Mouse (Mus musculus) myocyte (in vitro differentiated cells): ENCODE measurements around the gene Dyrk4. TPM values are rescaled to one million over a fixed set of nuclear protein-coding genes. Genes with fewer than 3 reads are reported as not detected.

Experiments
- H3K27me3 ChIP-seq: one replicate; pipeline ENCODE4 v1.6.1; 2011; ENCODE audit not compliant: control insufficient read depth, insufficient read depth, insufficient read length
- H3K36me3 ChIP-seq: one replicate; pipeline ENCODE4 v1.6.1; 2011; ENCODE audit not compliant: control insufficient read depth, insufficient read depth
- H3K4me2 ChIP-seq: one replicate; pipeline ENCODE4 v1.6.1; 2011; ENCODE audit warnings: low read depth, control low read depth
- H3K4me3 ChIP-seq: one replicate; pipeline ENCODE4 v1.5.1; 2011; ENCODE audit warnings: mild to moderate bottlenecking, control low read depth, moderate library complexity
- H3K79me2 ChIP-seq: one replicate; pipeline ENCODE4 v1.6.1; 2011; ENCODE audit not compliant: control insufficient read depth, insufficient read depth
- H3ac ChIP-seq: one replicate; pipeline ENCODE4 v1.6.1; 2011; ENCODE audit not compliant: control insufficient read depth, insufficient read length
- CEBPB ChIP-seq: IDR thresholded peaks from 2 replicates; pipeline ENCODE4 v1.6.1; 2011; ENCODE audit warnings: mild to moderate bottlenecking, moderate library complexity; ENCODE audit not compliant: poor library complexity, insufficient read depth, severe bottlenecking
- E2F4 ChIP-seq: IDR thresholded peaks from one replicate; pipeline ENCODE4 v1.6.1; 2011; ENCODE audit warnings: mild to moderate bottlenecking, control low read depth, moderate library complexity; ENCODE audit not compliant: insufficient read depth
- MAX ChIP-seq: IDR thresholded peaks from one replicate; pipeline ENCODE4 v1.6.1; 2011; ENCODE audit warnings: low read depth, mild to moderate bottlenecking, control low read depth
- MYOD1 ChIP-seq, 3 experiments: IDR thresholded peaks; one replicate each; pipeline ENCODE4 v1.6.1; 2011; ENCODE audit warnings: control low read depth in 2 of 3, low read depth in 2 of 3, mild to moderate bottlenecking in 2 of 3, moderate library complexity in 1 of 3; ENCODE audit not compliant: insufficient read length in 2 of 3, control insufficient read depth in 1 of 3
- MYOG ChIP-seq, 3 experiments: IDR thresholded peaks; one replicate each; pipeline ENCODE4 v1.6.1; 2011; ENCODE audit warnings: control low read depth in 2 of 3, low read depth in 2 of 3, mild to moderate bottlenecking in 2 of 3; ENCODE audit not compliant: insufficient read length in 2 of 3, control insufficient read depth in 1 of 3, insufficient read depth in 1 of 3
- POLR2A ChIP-seq: IDR thresholded peaks from one replicate; pipeline ENCODE4 v1.6.1; 2011; ENCODE audit warnings: low read depth, mild to moderate bottlenecking, control low read depth, moderate library complexity; ENCODE audit not compliant: insufficient read length
- POLR2AphosphoS2 ChIP-seq: IDR thresholded peaks from one replicate; pipeline ENCODE4 v1.6.1; 2011; ENCODE audit warnings: low read depth, control low read depth; ENCODE audit not compliant: insufficient read length
- REST ChIP-seq: IDR thresholded peaks from one replicate; pipeline ENCODE4 v1.6.1; 2011; ENCODE audit warnings: mild to moderate bottlenecking, control low read depth, moderate library complexity; ENCODE audit not compliant: insufficient read depth, insufficient read length
- SRF ChIP-seq: IDR thresholded peaks from one replicate; pipeline ENCODE4 v1.6.1; 2011; ENCODE audit warnings: low read depth; ENCODE audit not compliant: control insufficient read depth, insufficient read length
- TCF12 ChIP-seq: IDR thresholded peaks from one replicate; pipeline ENCODE4 v1.6.1; 2011; ENCODE audit warnings: mild to moderate bottlenecking, control low read depth; ENCODE audit not compliant: poor library complexity, insufficient read depth, severe bottlenecking
- TCF3 ChIP-seq: IDR thresholded peaks from one replicate; pipeline ENCODE4 v1.6.1; 2011; ENCODE audit warnings: low read depth, control low read depth; ENCODE audit not compliant: insufficient read length
- USF1 ChIP-seq: IDR thresholded peaks from one replicate; pipeline ENCODE4 v1.6.1; 2011; ENCODE audit warnings: low read depth, mild to moderate bottlenecking, control low read depth, moderate library complexity
- polyA plus RNA-seq: library from polyadenylated mRNA; unstranded; fragments of >200 nt; fragmentation: generic; extraction: Trizol; gene quantifications from one replicate; pipeline ENCODE4 v1.2.1, GENCODE M21; 2012; ENCODE audit warnings: missing spikeins

The Dyrk4 gene
- polyA plus RNA-seq, 1 experiment = 10.7 TPM

DNA sequence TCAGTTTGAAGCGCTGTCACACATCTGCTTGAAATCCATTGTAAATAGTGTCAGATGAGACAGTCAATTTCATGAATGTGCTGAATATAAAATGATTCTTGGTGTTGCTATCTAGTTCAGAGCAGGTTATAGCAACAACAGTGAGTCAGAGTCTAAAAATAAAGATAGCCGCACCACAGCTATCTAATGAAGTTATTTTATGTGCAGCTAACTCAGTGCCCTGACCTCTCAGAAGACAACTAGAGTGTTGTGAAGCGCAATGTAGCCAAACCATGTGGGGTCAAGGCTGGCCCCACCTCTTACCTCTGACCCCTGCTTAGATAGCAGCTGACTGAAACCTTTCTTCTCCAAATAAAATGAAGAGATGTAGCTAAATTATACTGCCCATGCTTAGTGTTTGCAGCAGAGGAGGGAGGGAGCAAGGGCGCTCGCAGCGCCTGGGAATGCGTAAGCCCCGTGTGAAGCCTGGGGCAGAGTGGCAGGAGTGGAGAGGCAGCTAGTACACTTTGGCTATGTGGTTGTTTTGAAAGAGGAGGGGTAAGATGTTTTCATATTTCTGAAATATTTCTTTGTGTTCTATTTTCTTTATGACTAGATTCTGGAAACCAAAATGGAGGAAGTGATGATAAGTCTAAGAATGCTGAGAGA lies 39.9 kb upstream of the Dyrk4 start:
- H3K4me2 ChIP-seq = no peak overlapping the region
- H3K4me3 ChIP-seq = no peak overlapping the region
- H3K79me2 ChIP-seq = no peaks in the 10 kb centered on the region
- no peak overlapping the region for H3ac ChIP-seq
- TF ChIP-seq REST (no peak), POLR2A (no peak), CEBPB (no peak), TCF3 (no peak), E2F4 (no peak), USF1 (no peak), MYOG (IDR thresholded peaks at IDR 0.05; ENCODE audit: control insufficient read depth in 1 of 3, insufficient read depth in 1 of 3, insufficient read length in 2 of 3, low read depth in 2 of 3) (no peak), TCF12 (no peak), POLR2AphosphoS2 (no peak), SRF (no peak), MYOD1 (IDR thresholded peaks at IDR 0.05; ENCODE audit: control insufficient read depth in 1 of 3, insufficient read length in 2 of 3, low read depth in 2 of 3) (no peak)
- peaks cover 17% of the 10 kb centered on the region for H3K36me3 ChIP-seq
- H3K27me3 ChIP-seq = no peaks in the 10 kb centered on the region

GRCm38 (mm10) chr6:126955734-126956133 lies 34.1 kb upstream of the Dyrk4 start:
- Histone ChIP-seq H3K27me3 (no peaks in the 10 kb centered on the region), H3K4me2 (no peak overlapping the region), H3K36me3 (peaks cover 21% of the 10 kb centered on the region), H3K79me2 (no peaks in the 10 kb centered on the region), H3K4me3 (no peak overlapping the region), H3ac (no peak overlapping the region)
- TF ChIP-seq CEBPB = no peak
- TF ChIP-seq POLR2A = no peak
- TF ChIP-seq POLR2AphosphoS2 = no peak
- TF ChIP-seq MYOG (IDR thresholded peaks at IDR 0.05; ENCODE audit: control insufficient read depth in 1 of 3, insufficient read depth in 1 of 3, insufficient read length in 2 of 3, low read depth in 2 of 3) = no peak
- TF ChIP-seq TCF12 = no peak
- TF ChIP-seq TCF3 = no peak
- TF ChIP-seq MAX = no peak
- no peak for TF ChIP-seq SRF
- TF ChIP-seq E2F4 = no peak
- TF ChIP-seq MYOD1 (IDR thresholded peaks at IDR 0.05; ENCODE audit: control insufficient read depth in 1 of 3, insufficient read length in 2 of 3, low read depth in 2 of 3) = no peak
- no peak for TF ChIP-seq USF1
- TF ChIP-seq REST = no peak

- no peak for TF ChIP-seq REST
- TF ChIP-seq CEBPB = no peak
- TF ChIP-seq SRF = no peak
- TF ChIP-seq POLR2AphosphoS2 = no peak
- no peak for TF ChIP-seq E2F4
- no peak overlapping the region for H3K4me2 ChIP-seq
- no peaks in the 10 kb centered on the region for H3K79me2 ChIP-seq
- H3ac ChIP-seq = no peak overlapping the region
- peaks cover 27% of the 10 kb centered on the region for H3K36me3 ChIP-seq
- no peak overlapping the region for H3K4me3 ChIP-seq
- no peaks in the 10 kb centered on the region for H3K27me3 ChIP-seq
These were observed 26.7 kb upstream of the Dyrk4 start for GRCm38 (mm10) chr6:126948336-126948735.

DNA sequence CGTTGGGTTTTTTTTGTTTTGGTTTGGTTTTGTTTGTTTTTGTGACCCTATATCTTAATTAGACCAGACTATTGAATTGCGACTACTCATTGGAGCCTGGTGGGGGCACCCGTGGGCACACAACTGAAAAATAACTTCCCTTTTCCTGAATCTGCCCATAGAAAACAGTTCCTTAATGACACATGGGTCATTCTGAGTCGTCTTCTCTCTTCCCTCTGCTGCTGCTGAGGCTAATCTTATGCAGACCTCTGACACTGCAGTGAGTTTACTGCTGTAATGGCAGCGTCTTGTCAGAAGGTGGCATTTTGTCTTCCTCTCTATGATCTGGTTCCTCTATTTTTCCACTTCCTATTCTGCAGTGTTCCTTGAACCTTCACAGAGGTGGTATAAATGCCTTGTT lies 18.8 kb upstream of the Dyrk4 start:
- H3K36me3 ChIP-seq = peaks cover 15% of the 10 kb centered on the region
- H3K79me2 ChIP-seq = peaks cover 15% of the 10 kb centered on the region
- no peak for TF ChIP-seq CEBPB
- H3K4me2 ChIP-seq = peak overlapping the region; percentile 94
- H3K27me3 ChIP-seq = no peaks in the 10 kb centered on the region
- H3K4me3 ChIP-seq = peak overlapping the region; percentile 78
- no peak overlapping the region for H3ac ChIP-seq

GRCm38 (mm10) chr6:126939487-126940171 lies 18.0 kb upstream of the Dyrk4 start, which contains the start of the genes Rad51ap1 and D6Wsu163e:
TSS of gene Rad51ap1 (minus strand) at chr6:126939587.
TSS of gene D6Wsu163e (plus strand) at chr6:126939962.
- H3K27me3 ChIP-seq = no peaks in the 10 kb centered on the region
- H3ac ChIP-seq = peak within 1 kb of the TSS; percentile 75
- peaks cover 10% of the 10 kb centered on the region for H3K36me3 ChIP-seq
- peak within 1 kb of the TSS; percentile 78 for H3K4me3 ChIP-seq
- peaks cover 15% of the 10 kb centered on the region for H3K79me2 ChIP-seq
- TF ChIP-seq TCF12 (no peak), SRF (no peak), MYOD1 (IDR thresholded peaks at IDR 0.05; ENCODE audit: control insufficient read depth in 1 of 3, insufficient read length in 2 of 3, low read depth in 2 of 3) (peak in 2 of 3 experiments; percentile 29 to 64), CEBPB (no peak), MYOG (IDR thresholded peaks at IDR 0.05; ENCODE audit: control insufficient read depth in 1 of 3, insufficient read depth in 1 of 3, insufficient read length in 2 of 3, low read depth in 2 of 3) (peak in 2 of 3 experiments; percentile 35 to 70), TCF3 (no peak), POLR2A (peak; percentile 59), USF1 (peak; percentile 88), MAX (peak; percentile 86), POLR2AphosphoS2 (peak; percentile 68), REST (no peak), E2F4 (peak; percentile 93)
- peak within 1 kb of the TSS; percentile 94 for H3K4me2 ChIP-seq
